Mouse (Mus musculus) kidney, adult 2 months (tissue): ENCODE data around the gene Dntt.

Experiments
- CTCF ChIP-seq: fragments of 200-500 bp; conservative IDR thresholded peaks from 2 replicates; pipeline ENCODE4 v1.5.1; 2011; ENCODE audit warnings: low read depth, mild to moderate bottlenecking, control low read depth, low read length, moderate library complexity, mixed read lengths; ENCODE audit not compliant: insufficient read depth, insufficient read length
- POLR2A ChIP-seq: fragments of 200-500 bp; IDR thresholded peaks from one replicate; pipeline ENCODE4 v1.6.1; 2011; ENCODE audit warnings: low read depth, low read length, control low read depth

DNA sequence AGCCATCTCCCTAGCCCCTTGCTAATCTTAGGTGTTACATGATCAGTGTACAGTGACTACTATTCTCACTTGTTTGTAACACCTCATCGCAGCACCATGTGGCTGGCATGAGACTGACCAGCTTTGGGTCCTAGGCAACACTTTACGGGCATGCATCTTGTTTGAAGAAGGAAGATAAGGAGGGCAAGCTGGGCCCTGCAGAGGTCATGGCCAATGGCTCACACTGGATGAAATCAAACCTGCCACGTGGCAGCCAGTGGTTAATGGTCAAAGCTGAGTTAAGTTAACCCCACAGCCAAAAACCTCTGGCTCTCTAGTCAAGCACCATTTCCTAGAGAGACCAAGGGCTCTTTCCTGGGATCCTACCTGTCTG is 19.1 kb downstream of the Dntt start:
- TF ChIP-seq CTCF (no peak), POLR2A (no peak)
